Mouse (Mus musculus) layer of hippocampus, postnatal 14 days (tissue): Measurements from ENCODE around the gene Tmem129. TPM values are rescaled to one million over a fixed set of nuclear protein-coding genes. Genes with fewer than 3 reads are reported as not detected.

Experiments
- DNase-seq, 2 experiments: peaks; one replicate each; pipeline ENCODE4 v3.0.0; 2021 to 2022; ENCODE audit warnings: low spot score in 2 of 2, mixed read lengths in 1 of 2
- long read RNA-seq, 2 experiments: library from polyadenylated mRNA; stranded (forward); transcript quantifications; one replicate each; pipeline ENCODE4 v2.0.0; 2021
- total RNA-seq, 2 experiments: library from RNA; stranded (reverse); gene quantifications; 2 replicates each; pipeline ENCODE4 v1.2.3; 2021

Gene Tmem129
- 10 to 100 TPM; 21.7 to 25.5 TPM for total RNA-seq
- long read RNA-seq, experiment 1, transcript Tmem129-201 (4 exons, 2,828 nt), result major isoform, 21 of 42 reads
- long read RNA-seq, experiment 1, partial matches to known transcripts, result 7 of 42 reads
- long read RNA-seq, experiment 1, other reads (novel, unspliced or antisense), result 10 of 42 reads
- long read RNA-seq, experiment 2, transcript Tmem129-201 (4 exons, 2,828 nt), result major isoform, 29 of 42 reads
- long read RNA-seq, experiment 2, partial matches to known transcripts, result 2 of 42 reads
- long read RNA-seq, experiment 2, other reads (novel, unspliced or antisense), result 7 of 42 reads

DNA sequence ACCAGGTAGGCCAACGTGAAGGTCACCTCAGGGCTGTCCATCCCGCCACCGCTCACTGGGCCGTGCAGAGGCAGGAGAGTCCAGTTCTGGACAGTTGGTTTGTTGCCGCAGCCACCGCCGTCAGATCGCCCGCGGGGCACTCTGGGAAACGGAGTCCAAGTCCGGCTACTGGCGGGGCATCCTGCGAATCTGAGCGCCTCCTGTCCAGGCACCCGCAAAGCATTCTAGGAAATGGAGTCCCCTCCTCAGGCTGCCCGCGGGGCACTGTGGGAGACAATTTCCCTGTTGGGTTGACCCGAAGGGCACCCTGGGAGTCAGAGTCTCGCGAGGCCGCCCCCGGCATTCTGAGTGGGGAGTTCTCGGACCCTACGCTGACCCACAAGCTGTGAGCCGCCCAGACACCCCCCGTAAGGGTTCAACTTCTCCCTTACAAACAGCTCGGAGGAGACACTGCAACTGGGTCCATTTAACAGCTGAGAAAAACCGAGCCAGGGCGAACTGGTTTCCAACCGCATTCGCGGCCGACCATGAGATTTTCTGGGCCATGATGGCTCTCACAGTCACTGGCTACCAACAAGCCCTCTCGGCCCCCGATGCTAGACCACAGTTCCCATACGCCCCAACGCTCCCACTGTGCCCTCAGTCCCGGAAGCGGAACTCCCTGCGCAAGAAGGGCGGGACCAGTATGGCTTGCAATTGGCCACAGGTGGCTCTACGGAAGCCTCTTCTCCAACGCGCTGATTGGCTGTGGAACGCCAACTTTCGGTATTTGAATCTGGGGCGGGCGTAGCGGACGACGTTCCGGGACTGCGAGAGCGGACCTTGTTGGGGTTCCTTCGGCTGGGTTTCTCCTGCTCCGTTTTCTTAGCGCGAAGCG lies at the start of gene Tmem129, which contains the start of gene Tacc3:
Tmem129 (minus strand) TSS at position 630 of the 877 bp plus-strand sequence.
Tacc3 (plus strand) TSS at position 342 of the 877 bp plus-strand sequence.
- DNase-seq, result peak; percentile 99

DNA sequence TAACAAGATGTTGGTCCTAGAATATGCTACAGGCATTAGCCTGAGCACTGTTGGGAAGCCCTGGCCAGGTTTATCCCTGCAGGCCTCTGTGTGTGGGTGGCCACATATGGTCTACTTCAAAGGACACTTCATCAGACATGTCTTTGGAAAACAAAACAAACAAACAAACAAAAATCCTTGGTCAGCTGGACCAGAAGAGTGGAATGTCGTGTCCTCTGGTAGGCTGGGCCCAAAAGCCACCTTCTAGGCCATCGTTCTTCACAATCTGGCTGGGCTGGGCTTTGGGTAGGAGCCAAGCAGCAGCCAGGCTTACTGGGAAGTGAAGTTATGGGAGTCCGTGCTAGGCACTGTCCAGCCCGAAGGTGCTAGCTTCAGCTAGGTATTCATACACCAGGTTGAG lies 48.9 kb upstream of the Tmem129 start:
- DNase-seq, result no peak

DNA sequence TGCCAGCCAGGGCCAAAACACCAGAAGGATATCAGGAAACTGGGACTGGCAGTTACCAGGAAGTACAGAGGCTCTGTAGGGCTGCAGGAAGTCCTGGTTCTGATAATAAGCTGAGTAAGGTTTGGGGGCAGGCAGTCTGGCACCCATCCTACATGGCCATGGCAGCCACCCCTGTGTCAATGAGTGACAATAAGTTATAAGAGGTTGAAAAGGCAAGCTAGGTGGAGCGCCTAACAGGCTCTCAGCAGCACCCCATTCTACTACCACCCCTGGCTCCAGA lies 48.1 kb upstream of the Tmem129 start:
- DNase-seq, result no peak

DNA sequence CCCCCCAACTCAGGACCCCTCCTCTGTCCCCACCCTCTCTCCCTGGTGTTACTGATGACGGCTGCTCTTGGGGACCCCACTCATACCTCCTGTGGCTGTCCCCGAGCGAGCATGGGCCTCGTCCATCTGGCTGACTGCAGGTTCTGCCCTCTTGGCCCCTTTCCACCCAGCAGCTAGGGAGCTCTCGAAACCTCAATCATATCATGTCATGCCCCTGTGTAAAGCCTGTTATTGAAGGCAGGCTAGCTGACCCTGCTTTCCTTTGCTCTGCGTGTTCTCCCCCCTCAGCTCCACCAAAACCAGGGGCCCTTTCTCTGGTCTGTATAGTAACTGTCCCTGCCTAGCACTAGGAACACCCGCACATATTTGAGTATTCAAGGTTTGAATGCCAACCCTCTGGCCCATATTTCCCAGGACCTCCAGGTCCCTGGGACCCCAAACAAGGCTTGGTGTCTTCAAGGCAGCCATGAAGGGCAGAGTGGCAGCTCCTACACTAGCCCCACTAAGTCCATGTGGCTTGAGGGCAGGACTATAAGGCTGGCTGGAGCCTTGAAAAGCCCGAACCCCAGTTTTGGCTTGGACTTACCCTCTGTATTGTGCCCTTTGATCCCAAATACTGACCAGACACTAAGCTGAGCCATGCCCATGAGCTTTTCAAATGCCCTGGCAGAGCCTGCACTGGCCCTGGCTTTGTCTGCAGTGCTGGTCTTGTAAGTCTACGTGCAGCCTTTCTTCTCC lies 47.6 kb upstream of the Tmem129 start:
- DNase-seq, result no peak

DNA sequence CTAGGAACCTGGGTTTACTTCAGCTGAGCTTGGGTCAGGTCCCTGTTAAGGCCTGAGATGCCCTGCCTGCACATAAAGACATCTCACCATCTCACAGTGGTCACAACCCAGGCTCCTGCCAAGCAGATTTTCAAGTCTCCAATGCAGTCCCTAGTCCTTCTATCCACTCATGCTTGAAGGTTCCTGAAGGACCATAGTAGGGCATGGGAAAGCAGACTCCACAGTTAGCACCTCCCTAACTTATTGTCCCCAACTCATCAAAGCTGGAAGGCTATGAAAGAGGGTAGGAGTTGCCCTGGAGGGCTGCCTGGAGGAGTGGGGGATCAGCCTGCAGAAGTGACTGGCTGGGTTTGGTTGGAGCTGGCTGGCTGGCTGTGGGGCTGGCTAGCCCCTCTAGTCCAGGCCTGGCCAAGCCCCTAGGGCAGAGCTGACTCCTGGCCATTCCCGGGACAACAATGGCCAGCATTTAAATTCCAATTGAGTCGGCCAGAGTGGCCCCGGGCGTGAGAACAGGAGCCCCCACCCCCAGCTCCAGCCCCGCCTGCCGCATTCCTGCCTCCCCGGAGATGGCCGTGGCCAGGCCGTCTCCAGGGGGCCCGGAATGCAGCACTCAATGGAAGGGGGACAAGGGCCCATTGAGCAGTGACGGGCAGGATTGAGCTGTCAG lies 46.9 kb upstream of the Tmem129 start:
- peak in 1 of 2 experiments; percentile 74 for DNase-seq

DNA sequence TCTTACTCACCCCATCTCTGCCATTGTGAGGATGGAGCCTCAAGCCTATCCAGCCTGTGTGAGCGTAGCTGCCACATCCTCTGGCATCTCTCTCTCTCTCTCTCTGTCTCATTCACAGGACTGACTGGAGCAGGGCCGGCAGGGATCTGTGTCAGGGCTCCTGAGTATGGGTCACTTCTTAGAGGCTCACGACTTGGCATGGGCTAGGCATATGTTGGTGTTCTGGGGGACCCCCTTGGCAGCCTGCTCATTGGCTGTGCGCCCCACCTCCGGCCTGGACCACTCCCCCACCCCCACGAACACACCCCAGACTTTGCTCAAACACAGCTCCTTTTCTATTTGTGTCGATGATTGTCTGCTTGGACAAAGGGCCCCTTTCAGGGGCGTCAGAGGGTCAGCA lies 45.8 kb upstream of the Tmem129 start:
- no peak for DNase-seq

DNA sequence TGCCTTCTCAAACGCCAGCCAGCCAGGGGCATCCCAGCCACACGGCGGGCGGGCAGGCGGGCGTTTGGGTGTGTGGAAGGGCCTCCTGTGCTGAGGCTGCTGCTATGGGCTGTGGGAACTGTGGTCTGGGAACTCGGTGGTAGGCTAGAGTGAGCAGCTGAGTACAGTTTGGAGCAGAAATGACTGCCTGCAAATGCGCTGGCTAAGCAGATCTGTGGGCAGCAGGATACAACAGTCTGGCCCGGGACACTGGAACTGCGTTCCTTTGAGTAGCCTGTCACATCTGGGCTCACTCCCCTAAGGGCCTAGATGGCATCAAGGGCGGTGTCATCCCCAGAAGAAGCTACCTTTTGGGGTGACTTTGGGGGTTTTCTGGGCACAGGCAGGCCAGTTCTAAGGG lies 43.6 kb upstream of the Tmem129 start:
- DNase-seq, result no peak

DNA sequence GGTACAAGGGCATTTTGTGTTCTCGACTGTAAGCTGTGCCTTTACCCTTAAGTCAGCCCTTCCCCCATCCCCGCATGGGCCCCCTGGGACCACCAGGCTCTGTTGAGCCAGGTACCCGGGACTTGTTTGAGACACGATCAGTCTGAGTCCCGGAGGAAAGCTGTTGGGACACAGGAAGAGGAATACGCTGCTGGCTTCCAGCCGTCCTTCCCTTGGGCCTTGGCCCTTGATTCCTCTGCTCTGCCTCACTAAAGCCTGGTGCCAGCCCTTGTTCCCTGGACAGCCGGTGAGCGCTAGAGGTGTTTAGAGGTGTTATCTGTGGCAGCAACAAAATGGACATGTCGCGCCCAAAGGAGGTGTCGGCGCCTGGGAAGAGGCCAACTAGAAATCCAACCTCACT lies 41.8 kb upstream of the Tmem129 start:
- DNase-seq, result no peak

DNA sequence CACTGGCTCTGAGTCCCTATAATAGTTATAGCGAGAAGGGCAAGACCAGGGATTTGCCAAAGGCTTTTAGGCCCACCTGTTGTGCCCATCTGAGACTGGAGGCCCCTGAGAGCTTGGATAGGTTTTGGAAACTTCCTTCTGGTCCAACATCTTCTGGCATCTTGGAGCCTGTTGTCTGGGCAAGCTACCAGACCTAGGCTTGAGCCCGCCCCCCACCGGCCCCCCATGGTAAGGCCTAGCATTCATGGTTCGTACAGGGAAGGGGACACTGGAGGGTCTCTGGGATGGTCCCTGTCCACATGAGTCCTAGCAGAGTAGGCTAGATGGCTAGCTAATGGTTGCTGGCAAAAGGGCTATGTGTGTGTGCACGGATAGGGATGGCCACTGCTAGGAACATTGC lies 40.5 kb upstream of the Tmem129 start:
- no peak for DNase-seq

DNA sequence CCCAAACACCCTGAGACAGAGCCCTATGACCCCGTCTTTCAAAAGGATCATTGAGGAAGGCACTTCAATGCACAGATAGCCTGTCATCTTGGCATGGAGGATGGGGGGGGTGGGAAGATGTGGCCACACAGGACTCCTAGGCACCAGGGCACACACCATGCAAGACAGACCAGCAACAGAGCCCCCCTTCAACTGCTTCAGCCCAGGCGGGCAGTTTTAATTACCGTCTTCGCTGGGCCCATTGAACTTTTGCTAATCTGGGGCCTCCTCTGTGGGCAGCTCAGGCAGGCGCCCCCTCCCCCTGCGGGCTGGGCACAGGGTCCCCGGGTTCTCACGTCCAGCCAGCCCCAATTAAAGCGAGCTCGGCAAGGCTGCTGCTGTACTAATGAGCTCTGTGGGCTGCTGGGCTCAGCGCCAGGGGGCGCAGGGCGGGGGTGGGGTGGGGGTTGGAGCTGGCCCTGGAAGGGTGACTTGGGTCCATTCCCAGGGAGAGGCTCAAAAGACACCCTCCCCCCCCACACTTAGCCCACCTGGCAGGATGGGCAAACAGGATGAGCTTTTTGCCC lies 39.8 kb upstream of the Tmem129 start:
- peak; percentile 44 to 80 for DNase-seq

DNA sequence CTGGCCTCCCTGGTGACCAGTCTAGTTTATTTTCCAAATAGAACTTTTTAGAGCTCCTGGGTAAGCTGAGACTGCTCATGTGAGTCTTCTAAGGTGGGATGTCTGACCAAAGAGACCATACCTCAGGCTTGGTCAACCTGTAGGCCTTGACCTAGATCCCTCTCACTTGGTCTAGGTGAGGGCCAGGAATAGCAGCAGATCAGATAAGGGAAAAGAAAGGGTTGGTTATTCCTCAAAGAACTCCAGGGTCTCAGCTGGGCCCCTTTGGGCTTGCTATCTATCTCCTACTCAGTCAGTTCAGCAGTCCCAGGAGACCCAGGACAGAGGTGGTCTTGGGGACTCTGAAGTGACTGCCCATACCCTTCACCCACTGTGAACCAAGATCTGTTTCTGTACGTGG lies 39.3 kb upstream of the Tmem129 start:
- no peak for DNase-seq

DNA sequence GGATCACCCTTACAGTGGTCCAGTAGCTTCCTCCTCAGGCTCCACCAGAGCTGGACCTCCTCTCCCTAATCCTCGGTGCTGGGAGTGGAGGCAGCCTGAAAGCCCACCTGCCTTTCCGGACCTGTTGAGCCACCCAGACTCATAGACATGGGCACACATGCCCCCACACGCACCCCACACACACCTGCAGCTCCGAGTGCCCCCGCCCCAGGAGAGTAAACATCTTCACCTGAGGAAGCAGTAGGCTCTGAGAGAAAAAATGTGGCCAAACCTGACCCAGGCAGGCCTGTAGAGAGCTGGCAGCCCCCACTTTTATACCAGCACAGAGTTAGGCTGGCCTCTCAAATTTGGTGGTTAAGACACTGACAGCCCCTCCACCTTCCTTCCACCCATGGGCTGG lies 38.2 kb upstream of the Tmem129 start:
- no peak for DNase-seq

DNA sequence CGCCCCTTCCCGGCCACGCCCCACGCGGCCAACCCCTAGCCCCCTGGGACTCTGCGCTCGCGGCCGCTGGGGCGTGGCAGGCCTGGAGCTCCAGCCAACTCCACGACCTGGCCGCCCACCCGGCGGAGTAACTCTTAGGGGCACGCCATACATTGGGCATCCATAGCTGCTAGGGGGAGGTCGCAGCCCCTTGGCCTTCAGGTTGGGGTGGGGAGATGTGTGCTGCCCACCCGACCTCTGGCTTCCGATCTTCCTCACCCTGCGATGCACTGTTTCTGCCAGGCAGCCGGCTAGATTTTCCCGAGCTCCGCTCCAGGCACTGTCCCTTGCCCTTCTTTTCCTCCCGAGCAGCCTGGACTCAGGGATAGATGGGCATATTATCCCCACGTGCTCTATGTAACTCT lies 37.5 kb upstream of the Tmem129 start:
- DNase-seq, result no peak

DNA sequence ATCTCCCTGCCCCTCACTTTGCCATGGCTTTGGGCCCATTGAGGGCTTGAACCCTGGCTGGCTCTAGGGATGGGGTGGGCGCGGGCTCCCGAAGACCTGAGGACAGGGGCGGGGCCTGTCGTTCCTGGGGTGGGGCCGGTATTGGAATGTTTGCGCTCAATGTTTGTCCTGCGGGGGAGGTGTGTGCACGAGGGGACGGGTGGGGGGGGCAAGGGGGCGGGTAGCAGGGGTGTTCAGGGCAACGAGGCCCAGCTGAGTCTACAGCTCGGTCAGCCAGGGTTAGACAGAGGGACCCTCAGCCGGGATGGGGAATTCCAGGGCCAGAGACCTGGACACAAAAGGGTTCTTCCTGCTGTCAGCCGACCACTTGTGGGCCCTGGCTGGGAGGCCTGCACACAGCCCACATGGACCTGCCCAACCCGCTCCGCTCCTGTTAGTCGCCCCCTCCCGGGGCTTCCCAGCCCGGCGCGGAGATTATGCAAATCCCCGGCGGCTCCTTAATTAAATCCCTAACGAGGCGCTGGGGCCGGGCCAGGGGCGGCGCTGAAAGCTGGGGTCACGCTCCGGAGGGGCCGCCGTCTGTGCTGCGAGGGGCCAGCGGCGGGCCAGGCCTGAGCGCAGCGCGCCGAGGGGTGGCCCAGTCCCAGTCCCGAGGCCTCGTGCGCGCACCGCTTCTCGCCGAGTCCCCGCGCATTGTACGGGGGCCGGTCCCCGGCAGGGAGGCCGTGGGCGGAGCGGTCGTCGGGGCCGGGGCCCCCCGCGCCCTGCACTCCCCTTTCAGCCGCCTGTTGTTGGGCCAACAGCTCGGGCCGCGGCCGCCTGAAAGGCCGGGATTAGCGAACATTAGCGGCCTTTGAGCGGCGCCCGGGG lies 36.9 kb upstream of the Tmem129 start:
- peak; percentile 64 to 65 for DNase-seq

DNA sequence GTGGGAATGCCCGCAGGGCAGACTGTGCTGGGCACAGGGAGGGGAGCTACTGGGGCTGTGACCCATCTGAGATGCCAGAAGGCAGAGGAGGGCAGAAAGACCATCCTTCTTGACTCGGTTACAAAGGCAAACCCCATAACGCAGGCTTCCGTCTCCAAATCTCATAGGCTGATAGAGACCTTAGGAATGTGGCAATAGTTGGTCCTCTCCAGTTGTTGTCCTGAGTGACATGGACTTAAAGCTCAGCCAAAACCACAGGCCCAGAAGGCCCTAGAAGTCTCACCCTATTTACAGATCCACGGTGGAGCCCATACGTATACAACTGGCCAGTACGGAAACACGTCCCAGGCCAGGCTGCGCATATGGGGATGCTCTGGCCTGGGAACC lies 36.2 kb upstream of the Tmem129 start:
- DNase-seq, result no peak

DNA sequence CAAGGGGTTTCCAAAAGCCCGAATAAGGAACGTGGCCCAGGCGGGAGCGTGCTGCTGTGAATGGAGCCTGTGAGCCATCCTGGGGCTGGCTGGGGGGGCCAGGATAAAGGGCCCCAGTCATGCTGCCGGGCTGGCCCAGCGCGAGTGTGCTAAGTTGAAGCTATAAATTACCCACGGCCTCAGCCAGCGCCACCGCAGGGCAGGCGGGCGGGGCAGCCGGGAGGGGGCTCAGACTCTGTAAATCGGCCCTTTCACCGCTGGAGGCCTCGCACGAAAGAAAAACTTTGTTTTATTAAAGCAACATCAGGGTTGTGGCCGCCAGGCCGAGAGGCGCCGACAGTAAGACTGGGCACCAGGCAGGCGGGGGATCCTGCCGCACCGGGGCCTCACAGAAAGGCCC lies 34.2 kb upstream of the Tmem129 start:
- peak in 1 of 2 experiments; percentile 19 for DNase-seq

DNA sequence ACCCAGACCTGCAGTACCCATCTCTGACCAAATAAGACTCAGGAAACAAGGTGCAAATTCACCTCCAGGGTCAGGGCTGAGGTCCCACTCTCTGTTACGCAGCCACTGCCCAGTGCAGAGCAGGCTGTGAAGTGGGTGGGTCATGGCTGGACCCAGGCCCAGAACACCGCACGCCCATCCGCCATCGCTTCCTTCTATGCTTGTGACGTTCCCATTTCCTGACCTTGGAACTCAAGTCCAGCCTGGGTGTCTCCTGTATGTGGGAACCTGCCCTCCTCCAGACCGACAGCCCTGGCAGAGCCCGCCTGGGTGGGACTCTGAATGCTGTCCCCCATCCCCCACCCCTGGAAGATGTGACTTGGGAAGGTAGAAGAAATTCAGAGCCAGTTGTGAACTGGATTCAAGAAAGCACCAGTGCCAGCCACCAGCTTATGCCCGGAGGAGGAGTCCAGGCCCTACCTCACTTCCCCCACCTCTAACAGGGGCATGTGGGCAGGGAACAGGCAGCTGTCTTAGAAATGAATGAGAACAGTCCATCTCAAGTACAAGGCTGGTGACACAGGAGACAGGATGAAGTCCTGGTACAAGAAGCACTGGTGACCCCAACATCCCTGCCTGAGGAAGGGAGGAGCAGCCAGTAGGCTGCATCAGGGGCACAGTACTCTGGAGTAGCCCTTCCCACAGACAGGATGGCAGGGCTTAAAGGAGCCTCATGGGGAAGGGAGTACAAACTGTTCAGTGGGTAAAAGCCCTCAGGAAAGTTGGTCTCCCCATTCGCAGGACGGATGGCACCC lies 31.8 kb upstream of the Tmem129 start:
- no peak for DNase-seq

DNA sequence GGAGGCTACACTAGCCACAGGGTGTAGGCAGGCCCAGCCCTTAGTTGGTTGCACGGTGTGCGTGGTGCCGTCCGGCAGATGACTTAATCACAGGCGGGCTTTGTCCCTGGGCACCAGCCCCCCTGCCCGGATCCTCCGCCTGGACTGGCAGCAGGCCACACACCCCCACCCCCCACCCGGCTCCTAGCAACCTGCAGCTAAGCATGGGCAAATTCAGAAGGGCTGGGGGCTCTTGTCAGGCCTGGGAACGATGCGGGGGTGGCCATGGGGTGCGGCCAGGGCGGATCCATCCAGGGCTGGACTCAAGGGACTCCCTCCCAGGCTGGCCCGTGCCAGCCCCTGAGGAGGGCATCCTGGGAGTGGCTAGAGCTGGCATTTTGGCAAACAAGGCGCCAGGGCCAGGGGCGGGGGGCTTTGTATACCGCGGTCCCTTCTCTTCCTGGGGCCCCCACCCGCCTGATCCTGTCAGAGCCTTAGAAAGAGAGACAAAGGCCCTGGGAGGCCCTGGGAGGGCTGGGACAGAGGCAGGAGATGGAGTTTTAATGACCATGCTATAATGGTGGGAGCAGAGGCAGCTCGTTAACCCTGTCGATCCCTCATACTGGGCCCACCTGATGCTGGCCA lies 31.1 kb upstream of the Tmem129 start:
- DNase-seq, result peak in 1 of 2 experiments; percentile 21
